Mouse (Mus musculus) kidney, embryonic 15.5 days (tissue): ENCODE measurements around the gene Arap1. TPM values are rescaled to one million over a fixed set of nuclear protein-coding genes. Genes with fewer than 3 reads are reported as not detected.

Experiments
- ATAC-seq: fragments of 200-750 bp; cut with Nextera tagmentation; replicated peaks from 2 replicates; pipeline ENCODE4 v1.8.0; 2017; ENCODE audit warnings: moderate TSS enrichment; ENCODE audit not compliant: low FRiP score
- H3K27ac ChIP-seq: fragments of 300-500 bp; sonication (generic); 2 replicates; pipeline ENCODE4 v1.5.1; 2015; ENCODE audit warnings: mild to moderate bottlenecking, inconsistent platforms
- H3K27me3 ChIP-seq: fragments of 300-500 bp; sonication (generic); 2 replicates; pipeline ENCODE4 v1.6.1; 2015; ENCODE audit warnings: inconsistent platforms
- H3K36me3 ChIP-seq: fragments of 300-500 bp; sonication (generic); 2 replicates; pipeline ENCODE4 v1.6.1; 2015; ENCODE audit warnings: inconsistent platforms
- H3K4me1 ChIP-seq: fragments of 300-500 bp; sonication (generic); 2 replicates; pipeline ENCODE4 v1.6.1; 2015; ENCODE audit warnings: inconsistent platforms
- H3K4me2 ChIP-seq: fragments of 300-500 bp; sonication (generic); 2 replicates; pipeline ENCODE4 v1.6.1; 2015; ENCODE audit warnings: moderate library complexity, mild to moderate bottlenecking, inconsistent platforms
- H3K4me3 ChIP-seq: fragments of 300-500 bp; sonication (generic); replicated peaks from 2 replicates; pipeline ENCODE4 v1.5.1; 2015; ENCODE audit warnings: mild to moderate bottlenecking, inconsistent platforms
- H3K9ac ChIP-seq: fragments of 300-500 bp; sonication (generic); 2 replicates; pipeline ENCODE4 v1.6.1; 2015; ENCODE audit warnings: mild to moderate bottlenecking, inconsistent platforms
- H3K9me3 ChIP-seq: fragments of 300-500 bp; sonication (generic); replicated peaks from 2 replicates; pipeline ENCODE4 v1.6.1; 2016; ENCODE audit warnings: inconsistent platforms
- WGBS: fragments of 180-500 bp; shearing (Covaris S2); methylation state at CpG from one replicate; pipeline ENCODE4 v1.1.7; 2015; ENCODE audit warnings: mixed read lengths; 5-methylcytosine and 5-hydroxymethylcytosine counted together
- polyA plus RNA-seq: library from polyadenylated mRNA; unstranded; fragments of >200 nt; fragmentation: Nextera tagmentation; extraction: Ambion mirVana; gene quantifications from 2 replicates; pipeline ENCODE4 v1.2.1, GENCODE M21; 2015

The Arap1 gene
- 78.9 and 97.1 TPM in 2 replicates for polyA plus RNA-seq

GRCm38 (mm10) chr7:101347767-101348270 is at the start of gene Arap1:
Arap1 (plus strand) TSS chr7:101348067.
- 1% methylated on average over 35 of the region's 35 CpGs for WGBS
- Histone ChIP-seq H3K27ac (0 out of 2 replicates have a peak within 1 kb of the TSS, but pooled peaks have one; percentile 2), H3K4me1 (peaks cover 27% of the 10 kb centered on the region), H3K4me3 (peak within 1 kb of the TSS; percentile 58), H3K36me3 (peaks cover 14% of the 10 kb centered on the region), H3K9ac (peak within 1 kb of the TSS; percentile 51), H3K4me2 (peak within 1 kb of the TSS; percentile 94), H3K27me3 (peaks cover 13% of the 10 kb centered on the region; the same call in 1 of the 2 replicates), H3K9me3 (no peaks in the 10 kb centered on the region)
- peak; percentile 79 for ATAC-seq

- no peak overlapping the region for H3K4me2 ChIP-seq
- H3K36me3 ChIP-seq, result no peaks in the 10 kb centered on the region; the same call in 1 of the 2 replicates
- H3K27ac ChIP-seq, result no peak overlapping the region
- peaks cover 29% of the 10 kb centered on the region for H3K27me3 ChIP-seq
- ATAC-seq, result no peak
- WGBS, result 84% methylated on average over 3 of the region's 3 CpGs
- no peaks in the 10 kb centered on the region for H3K9me3 ChIP-seq
- no peak overlapping the region for H3K4me3 ChIP-seq
- H3K4me1 ChIP-seq, result peaks cover 34% of the 10 kb centered on the region
- no peak overlapping the region for H3K9ac ChIP-seq
Observed at GRCm38 (mm10) chr7:101298375-101298774, 49.5 kb upstream of the Arap1 start.

- peak overlapping the region; percentile 64 for H3K4me3 ChIP-seq
- peaks cover 31% of the 10 kb centered on the region for H3K4me1 ChIP-seq
- H3K27ac ChIP-seq, result peak overlapping the region; percentile 70
- no peaks in the 10 kb centered on the region for H3K36me3 ChIP-seq
- peaks cover 29% of the 10 kb centered on the region for H3K27me3 ChIP-seq
- no peak; the same call in none of the 2 replicates for ATAC-seq
- H3K9ac ChIP-seq, result peak overlapping the region; percentile 50
- H3K4me2 ChIP-seq, result peak overlapping the region; percentile 86
- no peaks in the 10 kb centered on the region for H3K9me3 ChIP-seq
- under 1% methylated on average over 30 of the region's 30 CpGs for WGBS
Observed at GRCm38 (mm10) chr7:101301361-101301880, 46.4 kb upstream of the Arap1 start.

GRCm38 (mm10) chr7:101301881-101302456 is 45.9 kb upstream of the Arap1 start, which contains the start of gene Atg16l2:
Atg16l2 (minus strand) TSS chr7:101302251.
- Histone ChIP-seq H3K36me3 (no peaks in the 10 kb centered on the region), H3K4me2 (peak within 1 kb of the TSS; percentile 86), H3K4me3 (peak within 1 kb of the TSS; percentile 64), H3K4me1 (peaks cover 27% of the 10 kb centered on the region), H3K9ac (peak within 1 kb of the TSS; percentile 50), H3K27me3 (peaks cover 28% of the 10 kb centered on the region), H3K27ac (peak within 1 kb of the TSS; percentile 70), H3K9me3 (no peaks in the 10 kb centered on the region)
- WGBS, result 1% methylated on average over 39 of the region's 39 CpGs
- ATAC-seq, result peak; percentile 96

- Histone ChIP-seq H3K9me3 (no peaks in the 10 kb centered on the region), H3K4me2 (peak overlapping the region; percentile 86), H3K36me3 (no peaks in the 10 kb centered on the region), H3K27ac (0 out of 2 replicates have a peak overlapping the region, but pooled peaks have one; percentile 70), H3K9ac (peak overlapping the region; percentile 50; the same call in 1 of the 2 replicates), H3K4me3 (peak overlapping the region; percentile 64), H3K4me1 (peaks cover 23% of the 10 kb centered on the region), H3K27me3 (peaks cover 22% of the 10 kb centered on the region)
- no peak for ATAC-seq
- 26% methylated on average over 7 of the region's 7 CpGs for WGBS
Observed at GRCm38 (mm10) chr7:101302691-101303090, 45.2 kb upstream of the Arap1 start.

- no peak overlapping the region for H3K4me3 ChIP-seq
- no peak for ATAC-seq
- H3K4me1 ChIP-seq, result peaks cover 15% of the 10 kb centered on the region
- no peaks in the 10 kb centered on the region for H3K36me3 ChIP-seq
- no peak overlapping the region for H3K9ac ChIP-seq
- H3K4me2 ChIP-seq, result no peak overlapping the region
- no peak overlapping the region for H3K27ac ChIP-seq
- H3K27me3 ChIP-seq, result no peaks in the 10 kb centered on the region
- no peaks in the 10 kb centered on the region for H3K9me3 ChIP-seq
- WGBS, result 41% methylated on average over 2 of the region's 2 CpGs
Observed at GRCm38 (mm10) chr7:101306841-101307240, 41.0 kb upstream of the Arap1 start.

GRCm38 (mm10) chr7:101309985-101310326 is 37.9 kb upstream of the Arap1 start:
- WGBS, result 37% methylated on average over 5 of the region's 5 CpGs
- ATAC-seq, result no peak
- Histone ChIP-seq H3K9ac (peak overlapping the region; percentile 63; the same call in 1 of the 2 replicates), H3K27ac (peak overlapping the region; percentile 98), H3K9me3 (no peaks in the 10 kb centered on the region), H3K27me3 (no peaks in the 10 kb centered on the region), H3K36me3 (no peaks in the 10 kb centered on the region), H3K4me3 (peak overlapping the region; percentile 69), H3K4me1 (peaks cover 23% of the 10 kb centered on the region; the same call in 1 of the 2 replicates), H3K4me2 (peak overlapping the region; percentile 61)

- Histone ChIP-seq H3K4me2 (peak overlapping the region; percentile 61), H3K27ac (peak overlapping the region; percentile 98), H3K9ac (peak overlapping the region; percentile 63), H3K4me3 (peak overlapping the region; percentile 69), H3K4me1 (peaks cover 23% of the 10 kb centered on the region; the same call in 1 of the 2 replicates), H3K9me3 (no peaks in the 10 kb centered on the region), H3K36me3 (no peaks in the 10 kb centered on the region), H3K27me3 (no peaks in the 10 kb centered on the region)
- peak; percentile 95 for ATAC-seq
- under 1% methylated on average over 43 of the region's 43 CpGs for WGBS
Observed at GRCm38 (mm10) chr7:101310327-101311028, 37.4 kb upstream of the Arap1 start.

- no peaks in the 10 kb centered on the region for H3K27me3 ChIP-seq
- H3K27ac ChIP-seq, result peak overlapping the region; percentile 98
- H3K4me2 ChIP-seq, result peak overlapping the region; percentile 61
- H3K9ac ChIP-seq, result no peak overlapping the region
- WGBS, result 29% methylated on average over 2 of the region's 2 CpGs
- no peak for ATAC-seq
- H3K9me3 ChIP-seq, result no peaks in the 10 kb centered on the region
- peak overlapping the region; percentile 69 for H3K4me3 ChIP-seq
- no peaks in the 10 kb centered on the region for H3K36me3 ChIP-seq
- H3K4me1 ChIP-seq, result peaks cover 23% of the 10 kb centered on the region; the same call in 1 of the 2 replicates
Observed at GRCm38 (mm10) chr7:101311061-101311460, 36.8 kb upstream of the Arap1 start.

- H3K9me3 ChIP-seq, result no peaks in the 10 kb centered on the region
- H3K9ac ChIP-seq, result no peak overlapping the region
- no peak overlapping the region for H3K4me2 ChIP-seq
- 47% methylated on average over 3 of the region's 3 CpGs for WGBS
- H3K4me3 ChIP-seq, result no peak overlapping the region
- no peaks in the 10 kb centered on the region for H3K36me3 ChIP-seq
- peak; percentile 22 for ATAC-seq
- peaks cover 23% of the 10 kb centered on the region; the same call in 1 of the 2 replicates for H3K4me1 ChIP-seq
- no peaks in the 10 kb centered on the region for H3K27me3 ChIP-seq
- H3K27ac ChIP-seq, result peak overlapping the region; percentile 54
Observed at GRCm38 (mm10) chr7:101313033-101313432, 34.8 kb upstream of the Arap1 start.

- peaks cover 23% of the 10 kb centered on the region; the same call in 1 of the 2 replicates for H3K4me1 ChIP-seq
- no peak overlapping the region for H3K4me2 ChIP-seq
- peak overlapping the region; percentile 64 for H3K27ac ChIP-seq
- ATAC-seq, result no peak
- no peak overlapping the region for H3K4me3 ChIP-seq
- no peaks in the 10 kb centered on the region for H3K9me3 ChIP-seq
- H3K9ac ChIP-seq, result no peak overlapping the region
- WGBS, result 59% methylated on average over 5 of the region's 5 CpGs
- no peaks in the 10 kb centered on the region; the same call in 1 of the 2 replicates for H3K27me3 ChIP-seq
- H3K36me3 ChIP-seq, result no peaks in the 10 kb centered on the region
Observed at GRCm38 (mm10) chr7:101314396-101314795, 33.5 kb upstream of the Arap1 start.

- Histone ChIP-seq H3K9ac (no peak overlapping the region), H3K9me3 (no peaks in the 10 kb centered on the region), H3K4me1 (peaks cover 29% of the 10 kb centered on the region), H3K27me3 (no peaks in the 10 kb centered on the region; the same call in 1 of the 2 replicates), H3K36me3 (no peaks in the 10 kb centered on the region), H3K4me3 (no peak overlapping the region), H3K4me2 (no peak overlapping the region), H3K27ac (no peak overlapping the region)
- ATAC-seq, result no peak
Observed at GRCm38 (mm10) chr7:101315699-101316098, 32.2 kb upstream of the Arap1 start.
